Mouse (Mus musculus) E14TG2a.4 (cell line): ENCODE measurements around the gene Nfic.

Source experiments
- H3K27me3 ChIP-seq: 2 replicates; pipeline ENCODE4 v1.6.1; 2014; ENCODE audit warnings: low read length, control low read depth; ENCODE audit not compliant: insufficient read depth
- H3K36me3 ChIP-seq: 2 replicates; pipeline ENCODE4 v1.6.1; 2014; ENCODE audit warnings: low read length, control low read depth; ENCODE audit not compliant: insufficient read depth
- H3K4me1 ChIP-seq: replicated peaks from 2 replicates; pipeline ENCODE4 v1.6.1; 2014; ENCODE audit warnings: low read depth, low read length, control low read depth
- H3K4me3 ChIP-seq: replicated peaks from 2 replicates; pipeline ENCODE4 v1.5.1; 2014; ENCODE audit warnings: mild to moderate bottlenecking, low read length
- H3K9me3 ChIP-seq: 2 replicates; pipeline ENCODE4 v1.6.1; 2014; ENCODE audit warnings: low read length, control low read depth
- CTCF ChIP-seq: conservative IDR thresholded peaks from 2 replicates; pipeline ENCODE4 v1.5.1; 2014; ENCODE audit warnings: low read length
- NANOG ChIP-seq: IDR thresholded peaks from 2 replicates; pipeline ENCODE4 v1.6.1; 2014; ENCODE audit warnings: borderline replicate concordance, low read length, mixed read lengths
- POU5F1 ChIP-seq: IDR thresholded peaks from 2 replicates; pipeline ENCODE4 v1.6.1; 2014; ENCODE audit warnings: low read length, borderline replicate concordance

Nfic gene

DNA sequence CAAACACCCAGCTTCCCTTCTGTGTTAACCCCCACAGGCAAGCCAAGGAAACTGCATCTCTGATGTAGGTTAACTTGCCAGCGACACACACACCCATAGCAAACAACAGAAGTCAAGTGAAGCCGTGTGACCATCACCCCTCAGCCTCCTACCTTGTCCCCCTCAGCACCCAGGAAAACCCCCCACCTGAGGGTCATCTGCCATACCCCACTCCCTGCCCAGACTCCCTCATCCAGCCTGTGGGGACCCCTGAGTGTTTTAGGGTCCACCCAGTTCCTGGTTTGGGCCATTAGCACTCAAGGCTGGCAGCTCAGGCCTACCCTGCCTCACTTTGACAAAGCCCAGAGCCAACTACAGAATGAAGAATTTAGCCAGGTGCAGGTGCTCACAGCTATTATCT lies 10.6 kb upstream of the Nfic start:
- Histone ChIP-seq H3K36me3 (peaks cover 12% of the 10 kb centered on the region), H3K4me3 (peak overlapping the region; percentile 57; the same call in 1 of the 2 replicates), H3K9me3 (no peaks in the 10 kb centered on the region), H3K4me1 (peaks cover 82% of the 10 kb centered on the region), H3K27me3 (peaks cover 30% of the 10 kb centered on the region)
- no peak for TF ChIP-seq NANOG
- no peak for TF ChIP-seq POU5F1
- TF ChIP-seq CTCF = no peak

DNA sequence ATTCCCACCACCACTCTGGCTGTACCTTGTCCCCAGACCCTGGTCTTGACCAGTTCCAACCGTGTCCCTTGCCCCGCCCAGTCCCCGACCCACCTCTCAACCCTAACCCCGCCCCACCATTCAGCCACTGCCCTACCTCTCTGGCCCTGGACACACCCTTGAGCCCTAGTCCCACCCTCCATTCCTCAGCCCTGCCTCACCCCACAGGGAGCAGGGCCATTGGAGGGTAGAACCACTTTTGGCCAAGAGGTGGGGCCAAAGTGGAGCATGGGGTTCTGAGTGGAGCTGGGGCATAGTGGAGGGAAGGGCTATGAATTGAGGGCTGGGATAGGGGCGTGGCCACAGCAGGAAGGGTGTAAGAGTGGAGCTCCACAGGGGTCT lies 9.8 kb upstream of the Nfic start:
- no peaks in the 10 kb centered on the region for H3K9me3 ChIP-seq
- H3K4me3 ChIP-seq = peak overlapping the region; percentile 78
- TF ChIP-seq POU5F1 (no peak), CTCF (no peak), NANOG (no peak)
- H3K36me3 ChIP-seq = peaks cover 12% of the 10 kb centered on the region
- peaks cover 24% of the 10 kb centered on the region for H3K27me3 ChIP-seq
- H3K4me1 ChIP-seq = peaks cover 83% of the 10 kb centered on the region

DNA sequence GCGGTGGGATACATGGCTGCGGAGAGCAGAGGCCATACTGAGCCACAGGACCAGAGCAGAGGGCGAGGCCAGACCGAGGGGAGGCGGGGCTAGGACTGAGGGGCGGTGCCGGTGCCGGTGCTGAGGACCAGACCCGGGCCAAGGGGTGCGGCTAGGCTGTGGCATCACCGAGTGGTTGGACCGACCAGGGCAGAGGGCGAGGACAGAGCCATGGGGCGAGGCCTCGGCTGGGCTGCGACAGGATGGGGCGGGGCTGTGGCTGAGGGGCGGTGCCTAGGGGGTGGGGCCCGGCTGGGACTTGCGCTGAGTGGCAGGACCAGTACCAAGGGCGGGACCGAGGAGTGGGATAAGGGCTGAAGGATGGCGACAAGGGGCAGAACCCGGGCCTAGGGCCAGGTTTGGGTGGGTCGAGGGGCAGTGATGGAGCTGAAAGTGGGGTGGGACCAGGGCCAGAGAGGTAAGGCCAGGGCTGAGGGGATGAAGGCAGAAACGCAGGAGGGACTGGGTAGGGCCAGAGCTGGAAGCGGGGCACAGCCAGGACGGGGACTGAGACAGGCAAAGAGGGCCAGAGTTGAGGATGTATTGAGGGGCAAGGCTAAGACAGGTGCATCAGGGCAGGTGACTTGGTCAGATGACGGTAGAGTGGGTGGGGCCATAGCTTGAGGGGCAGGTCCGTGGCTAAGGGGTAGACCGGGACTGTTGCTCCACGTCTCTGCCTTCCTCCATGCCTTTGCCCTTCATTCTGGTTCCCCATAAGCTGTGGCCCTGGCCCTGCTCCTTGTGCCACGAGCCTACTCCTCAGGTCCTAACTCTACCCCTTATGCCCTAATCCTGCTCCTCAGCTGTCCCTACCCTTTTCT lies 9.2 kb upstream of the Nfic start:
- Histone ChIP-seq H3K4me1 (peaks cover 88% of the 10 kb centered on the region), H3K4me3 (peak overlapping the region; percentile 78), H3K36me3 (peaks cover 12% of the 10 kb centered on the region), H3K27me3 (peaks cover 21% of the 10 kb centered on the region), H3K9me3 (no peaks in the 10 kb centered on the region)
- no peak for TF ChIP-seq CTCF
- TF ChIP-seq NANOG = no peak
- TF ChIP-seq POU5F1 = no peak

DNA sequence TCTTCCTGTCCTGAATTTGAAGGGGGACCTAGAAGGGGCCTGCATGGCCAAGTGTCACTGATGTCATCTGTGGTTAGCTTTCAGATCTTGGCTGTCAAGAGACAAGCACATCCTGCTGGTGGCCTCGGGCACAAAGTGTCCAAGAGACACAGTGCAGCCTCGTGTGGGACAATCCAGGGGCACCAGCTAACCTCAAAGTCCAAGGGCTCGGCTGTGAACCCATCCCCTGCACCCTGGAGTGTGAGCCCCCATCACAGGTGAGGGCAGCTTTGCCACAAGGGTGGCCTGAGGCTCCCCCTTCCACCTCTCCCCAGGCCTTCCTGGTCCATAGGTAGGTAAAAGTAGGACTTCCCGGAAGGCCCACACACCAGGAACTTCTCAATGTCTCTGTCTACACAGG lies 8.1 kb upstream of the Nfic start:
- no peak for TF ChIP-seq CTCF
- TF ChIP-seq NANOG = no peak
- Histone ChIP-seq H3K36me3 (peaks cover 12% of the 10 kb centered on the region), H3K9me3 (no peaks in the 10 kb centered on the region), H3K4me3 (peak overlapping the region; percentile 78), H3K27me3 (peaks cover 15% of the 10 kb centered on the region), H3K4me1 (peaks cover 91% of the 10 kb centered on the region)

DNA sequence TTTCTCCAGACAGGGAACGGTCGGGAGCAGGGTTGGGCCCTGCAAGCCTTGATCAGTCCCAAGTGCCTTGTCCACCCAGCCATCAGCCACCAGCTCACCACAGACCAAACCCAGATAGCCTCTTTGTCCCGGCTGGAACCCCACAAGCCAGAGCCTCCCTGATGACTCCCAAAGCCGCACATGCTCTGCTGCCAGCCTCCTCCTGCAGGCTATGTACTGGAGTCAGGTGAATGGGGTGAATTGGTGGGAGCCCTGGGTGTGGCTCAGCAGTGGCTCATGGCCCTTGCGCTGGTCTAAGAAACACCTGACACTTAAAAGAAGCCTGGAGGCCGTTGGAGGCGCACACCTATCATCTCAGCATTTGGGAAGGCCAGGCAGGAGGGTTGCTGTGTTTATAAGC lies 7.5 kb upstream of the Nfic start:
- peak overlapping the region; percentile 54 for H3K4me3 ChIP-seq
- H3K4me1 ChIP-seq = peaks cover 89% of the 10 kb centered on the region
- H3K27me3 ChIP-seq = peaks cover 15% of the 10 kb centered on the region
- peaks cover 12% of the 10 kb centered on the region for H3K36me3 ChIP-seq
- H3K9me3 ChIP-seq = no peaks in the 10 kb centered on the region
- TF ChIP-seq CTCF (no peak), NANOG (no peak), POU5F1 (no peak)

DNA sequence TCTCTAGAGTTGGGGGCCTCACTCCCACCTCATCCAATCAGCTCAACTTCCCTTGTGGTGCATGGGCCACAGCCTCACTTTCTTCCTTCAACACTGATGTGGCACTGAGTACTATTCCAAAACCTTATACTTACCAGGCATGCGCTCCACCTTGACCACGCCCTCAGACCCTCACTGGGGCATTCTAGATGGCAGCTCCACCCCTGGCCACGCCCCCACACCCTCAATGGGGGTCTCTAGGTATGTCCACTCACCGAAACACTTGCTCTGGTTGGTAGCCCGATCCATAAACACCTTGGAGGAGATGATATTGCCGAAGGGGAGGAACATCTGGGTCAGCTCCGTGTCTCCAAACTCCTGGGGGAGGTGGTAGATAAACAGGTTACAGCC lies 7.0 kb upstream of the Nfic start:
- no peak for TF ChIP-seq NANOG
- no peak for TF ChIP-seq POU5F1
- TF ChIP-seq CTCF = no peak
- peaks cover 18% of the 10 kb centered on the region for H3K27me3 ChIP-seq

DNA sequence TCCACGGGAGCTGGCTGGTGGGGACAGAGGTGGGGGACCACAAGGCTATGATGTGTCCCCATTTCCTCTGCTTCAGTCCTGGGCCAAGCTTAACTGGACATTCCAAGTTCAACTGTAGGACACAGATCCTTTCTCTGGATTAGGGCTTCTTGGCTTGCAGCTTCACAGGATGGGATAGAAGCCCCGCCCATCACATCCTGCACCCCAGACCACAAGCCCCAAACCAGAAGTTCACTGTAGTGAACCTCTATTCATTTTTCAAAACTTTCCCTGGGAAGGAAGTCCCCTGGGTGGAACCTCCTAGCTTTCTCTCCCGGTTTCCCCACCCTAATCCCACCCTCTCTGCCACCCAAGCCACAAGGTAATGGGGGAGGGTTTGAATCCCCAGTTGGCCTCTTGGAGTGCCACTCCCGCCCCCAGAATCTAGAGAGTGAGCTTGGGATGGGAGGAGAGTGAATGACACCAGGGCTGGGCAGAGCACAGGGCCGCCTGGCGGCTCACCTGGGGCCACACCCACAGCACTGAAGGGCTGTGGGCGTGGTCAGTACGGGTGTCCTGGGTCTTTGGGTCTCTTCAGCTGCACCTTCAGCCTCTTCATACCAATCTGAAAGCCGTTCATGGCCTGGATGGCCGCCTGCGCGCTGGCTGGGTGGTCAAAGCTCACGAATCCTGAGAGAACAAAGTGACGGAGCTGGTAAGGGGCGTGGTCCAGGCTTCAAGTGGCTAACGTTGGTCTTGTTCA lies 6.4 kb upstream of the Nfic start:
- H3K4me1 ChIP-seq = peaks cover 87% of the 10 kb centered on the region
- TF ChIP-seq POU5F1 = no peak
- TF ChIP-seq CTCF = no peak
- no peak for TF ChIP-seq NANOG
- peaks cover 24% of the 10 kb centered on the region for H3K27me3 ChIP-seq
- peak overlapping the region; percentile 54 for H3K4me3 ChIP-seq
- H3K9me3 ChIP-seq = no peaks in the 10 kb centered on the region
- peaks cover 3% of the 10 kb centered on the region for H3K36me3 ChIP-seq

More for the DNA sequence above, 7.0 kb upstream of the Nfic start:
- Histone ChIP-seq H3K4me1 (peaks cover 88% of the 10 kb centered on the region), H3K9me3 (no peaks in the 10 kb centered on the region), H3K4me3 (peak overlapping the region; percentile 54), H3K36me3 (peaks cover 8% of the 10 kb centered on the region)

DNA sequence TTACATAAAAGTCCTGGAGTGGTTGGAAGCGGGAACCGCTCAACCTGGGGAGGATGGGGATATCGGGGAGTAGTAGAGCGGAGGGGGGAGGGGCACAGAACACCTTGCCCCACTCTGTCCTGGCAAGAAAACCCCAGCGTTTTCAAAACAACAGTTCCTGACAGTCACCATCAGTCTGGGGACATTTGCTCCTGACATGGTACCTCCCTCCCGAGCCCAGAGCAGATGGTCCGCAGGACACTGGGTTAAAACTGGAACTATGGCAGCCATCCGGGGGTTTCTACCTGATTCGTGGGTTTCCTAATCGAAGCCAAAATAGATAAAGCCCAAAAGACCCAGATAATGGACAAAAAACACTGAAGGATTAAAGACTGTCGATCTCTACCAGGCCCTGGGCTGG lies 5.5 kb upstream of the Nfic start:
- no peak overlapping the region for H3K4me3 ChIP-seq
- peaks cover 79% of the 10 kb centered on the region for H3K4me1 ChIP-seq
- peaks cover 32% of the 10 kb centered on the region for H3K27me3 ChIP-seq
- no peaks in the 10 kb centered on the region for H3K9me3 ChIP-seq
- H3K36me3 ChIP-seq = no peaks in the 10 kb centered on the region; the same call in 1 of the 2 replicates
- TF ChIP-seq POU5F1 (no peak), NANOG (no peak), CTCF (no peak)
